Mouse (Mus musculus): Measurements from ENCODE around the gene Rnf114.

Gene Rnf114

GRCm38 (mm10) chr2:167503896-167504349, 11.5 kb downstream of the Rnf114 start:
- in situ Hi-C loops (cut with MseI, MboI) = no loop called here

GRCm38 (mm10) chr2:167505127-167505526, 12.7 kb downstream of the Rnf114 start:
- in situ Hi-C loops (cut with MseI, MboI) = no loop called here

- in situ Hi-C loops (cut with MseI, MboI) = no loop called here
Measured at GRCm38 (mm10) chr2:167506546-167507260, 14.3 kb downstream of the Rnf114 start.

- in situ Hi-C loops (cut with MseI, MboI) = no loop called here
Measured at GRCm38 (mm10) chr2:167507719-167508385, 15.4 kb downstream of the Rnf114 start.

- in situ Hi-C loops (cut with MseI, MboI) = no loop called here
Measured at GRCm38 (mm10) chr2:167508569-167508968, 16.1 kb downstream of the Rnf114 start.

- in situ Hi-C loops (cut with MseI, MboI) = no loop called here
Measured at GRCm38 (mm10) chr2:167510485-167510884, 18.0 kb downstream of the Rnf114 start.

- in situ Hi-C loops (cut with MseI, MboI) = no loop called here
Measured at GRCm38 (mm10) chr2:167512365-167512764, 19.9 kb downstream of the Rnf114 start.

GRCm38 (mm10) chr2:167512970-167513369, 20.5 kb downstream of the Rnf114 start:
- in situ Hi-C loops (cut with MseI, MboI) = no loop called here

- in situ Hi-C loops (cut with MseI, MboI) = no loop called here
Measured at GRCm38 (mm10) chr2:167514641-167515040, 22.2 kb downstream of the Rnf114 start.

- in situ Hi-C loops (cut with MseI, MboI) = no loop called here
Measured at GRCm38 (mm10) chr2:167515688-167516087, 23.2 kb downstream of the Rnf114 start.

- in situ Hi-C loops (cut with MseI, MboI) = no loop called here
Measured at GRCm38 (mm10) chr2:167519606-167520252, 27.3 kb downstream of the Rnf114 start.

- in situ Hi-C loops (cut with MseI, MboI) = no loop called here
Measured at GRCm38 (mm10) chr2:167528278-167528677, 35.8 kb downstream of the Rnf114 start.

GRCm38 (mm10) chr2:167529935-167530513, 37.6 kb downstream of the Rnf114 start:
- in situ Hi-C loops (cut with MseI, MboI) = loop anchor here (5.0 kb wide), 2 partner anchors 72 to 77 kb away; no protein-coding TSS in a partner anchor

GRCm38 (mm10) chr2:167530536-167530935, 38.1 kb downstream of the Rnf114 start:
- in situ Hi-C loops (cut with MseI, MboI) = loop anchor here (5.0 kb wide), 2 partner anchors 72 to 77 kb away; no protein-coding TSS in a partner anchor

GRCm38 (mm10) chr2:167532131-167532530, 39.7 kb downstream of the Rnf114 start:
- in situ Hi-C loops (cut with MseI, MboI) = loop anchor here (5.0 kb wide), 2 partner anchors 70 to 75 kb away; no protein-coding TSS in a partner anchor

- in situ Hi-C loops (cut with MseI, MboI) = loop anchor here (5.0 kb wide), 2 partner anchors 68 to 73 kb away; no protein-coding TSS in a partner anchor
Measured at GRCm38 (mm10) chr2:167533880-167534279, 41.4 kb downstream of the Rnf114 start.

GRCm38 (mm10) chr2:167536320-167536945, 44.0 kb downstream of the Rnf114 start:
- in situ Hi-C loops (cut with MseI, MboI) = no loop called here

GRCm38 (mm10) chr2:167537476-167538297, 45.2 kb downstream of the Rnf114 start, which contains the start of gene Snai1:
Snai1 (plus strand) TSS chr2:167538195.
- in situ Hi-C loops (cut with MseI, MboI) = no loop called here

- in situ Hi-C loops (cut with MseI, MboI) = no loop called here
Measured at GRCm38 (mm10) chr2:167538671-167539306, 46.3 kb downstream of the Rnf114 start.
